Mouse (Mus musculus) MEL (cell line): ENCODE measurements around the gene Usp25.

Experiments used
- CHD2 ChIP-seq: IDR thresholded peaks from 2 replicates; pipeline ENCODE4 v1.6.1; 2011; ENCODE audit warnings: low read length, improper control_type of control experiment
- CTCF ChIP-seq, 3 experiments: IDR thresholded peaks in 2 of 3; conservative IDR thresholded peaks in 1 of 3; 2 replicates each; pipeline ENCODE4 v1.5.1; 2011 to 2012; ENCODE audit warnings: low read length in 3 of 3, low read depth in 2 of 3, mild to moderate bottlenecking in 2 of 3, improper control_type of control experiment in 1 of 3, inconsistent platforms in 1 of 3, mixed read lengths in 1 of 3, moderate library complexity in 1 of 3; ENCODE audit not compliant: control insufficient read depth in 1 of 3, insufficient read depth in 1 of 3, poor library complexity in 1 of 3, severe bottlenecking in 1 of 3
- E2F4 ChIP-seq: IDR thresholded peaks from 2 replicates; pipeline ENCODE4 v1.6.1; 2011; ENCODE audit warnings: low read depth, low read length, improper control_type of control experiment, borderline replicate concordance
- ELF1 ChIP-seq: IDR thresholded peaks from 2 replicates; pipeline ENCODE4 v1.6.1; 2014; ENCODE audit warnings: low read depth, mild to moderate bottlenecking, inconsistent platforms, low read length, improper control_type of control experiment, moderate library complexity
- GATA1 ChIP-seq: IDR thresholded peaks from 2 replicates; pipeline ENCODE4 v1.6.1; 2011; ENCODE audit warnings: low read depth, low read length, improper control_type of control experiment
- HCFC1 ChIP-seq: IDR thresholded peaks from 2 replicates; pipeline ENCODE4 v1.6.1; 2012; ENCODE audit warnings: low read depth, mild to moderate bottlenecking, inconsistent platforms, low read length, improper control_type of control experiment, moderate library complexity
- KAT2A ChIP-seq: conservative IDR thresholded peaks from 2 replicates; pipeline ENCODE4 v1.6.1; 2012; ENCODE audit warnings: low read depth, low read length, improper control_type of control experiment, inconsistent platforms
- MAFK ChIP-seq: IDR thresholded peaks from 2 replicates; pipeline ENCODE4 v1.6.1; 2011; ENCODE audit warnings: low read depth, mild to moderate bottlenecking, low read length, improper control_type of control experiment, borderline replicate concordance
- MEF2A ChIP-seq: IDR thresholded peaks from 2 replicates; pipeline ENCODE4 v1.6.1; 2014; ENCODE audit warnings: low read depth, mild to moderate bottlenecking, inconsistent platforms, low read length, improper control_type of control experiment; ENCODE audit not compliant: poor library complexity, insufficient replicate concordance, severe bottlenecking; ENCODE audit errors: extremely low read depth
- POLR2A ChIP-seq, 2 experiments: IDR thresholded peaks; 2 replicates each; pipeline ENCODE4 v1.6.1; 2011 to 2012; ENCODE audit warnings: low read length in 2 of 2, mild to moderate bottlenecking in 2 of 2, control low read depth in 1 of 2, improper control_type of control experiment in 1 of 2, low read depth in 1 of 2, moderate library complexity in 1 of 2; ENCODE audit not compliant: control insufficient read depth in 1 of 2, insufficient read depth in 1 of 2, poor library complexity in 1 of 2
- POLR2AphosphoS2 ChIP-seq: IDR thresholded peaks from 2 replicates; pipeline ENCODE4 v1.6.1; 2011; ENCODE audit warnings: low read length, improper control_type of control experiment
- USF2 ChIP-seq, 2 experiments: IDR thresholded peaks; 2 replicates each; pipeline ENCODE4 v1.6.1; 2011 to 2012; ENCODE audit warnings: improper control_type of control experiment in 2 of 2, low read length in 2 of 2, borderline replicate concordance in 1 of 2, inconsistent platforms in 1 of 2, low read depth in 1 of 2, mild to moderate bottlenecking in 1 of 2; ENCODE audit not compliant: insufficient read depth in 1 of 2
- ZC3H11A ChIP-seq: IDR thresholded peaks from 2 replicates; pipeline ENCODE4 v1.6.1; 2012; ENCODE audit warnings: low read depth, mild to moderate bottlenecking, inconsistent platforms, low read length, improper control_type of control experiment
- ZNF384 ChIP-seq: IDR thresholded peaks from 2 replicates; pipeline ENCODE4 v1.6.1; 2012; ENCODE audit warnings: low read depth, mild to moderate bottlenecking, inconsistent platforms, low read length, improper control_type of control experiment

- TF ChIP-seq ZC3H11A, result no peak
- TF ChIP-seq ELF1, result no peak
- no peak for TF ChIP-seq KAT2A
- TF ChIP-seq MAFK, result no peak
- TF ChIP-seq E2F4, result no peak
- no peak for TF ChIP-seq CTCF (IDR thresholded peaks at IDR 0.05 in 2 of 3, conservative IDR thresholded peaks at IDR 0.05 in 1 of 3; ENCODE audit: control insufficient read depth in 1 of 3, insufficient read depth in 1 of 3, low read depth in 2 of 3, low read length in 3 of 3, poor library complexity in 1 of 3, severe bottlenecking in 1 of 3)
- no peak for TF ChIP-seq CHD2
- no peak for TF ChIP-seq POLR2AphosphoS2
- no peak for TF ChIP-seq USF2 (IDR thresholded peaks at IDR 0.05; ENCODE audit: borderline replicate concordance in 1 of 2, insufficient read depth in 1 of 2, low read depth in 1 of 2, low read length in 2 of 2)
- no peak for TF ChIP-seq ZNF384
- no peak for TF ChIP-seq POLR2A (IDR thresholded peaks at IDR 0.05; ENCODE audit: control insufficient read depth in 1 of 2, insufficient read depth in 1 of 2, low read depth in 1 of 2, low read length in 2 of 2, poor library complexity in 1 of 2)
- no peak for TF ChIP-seq HCFC1
- no peak for TF ChIP-seq MEF2A
- TF ChIP-seq GATA1, result no peak
Measured at GRCm38 (mm10) chr16:76967593-76968275, 45.8 kb upstream of the Usp25 start.
